Mouse (Mus musculus): ENCODE results near the gene Fbxo4. TPM values are rescaled to one million over a fixed set of nuclear protein-coding genes. Genes with fewer than 3 reads are reported as not detected.

The Fbxo4 gene
- polyA plus RNA-seq, 1 experiment: 24.6 TPM

DNA sequence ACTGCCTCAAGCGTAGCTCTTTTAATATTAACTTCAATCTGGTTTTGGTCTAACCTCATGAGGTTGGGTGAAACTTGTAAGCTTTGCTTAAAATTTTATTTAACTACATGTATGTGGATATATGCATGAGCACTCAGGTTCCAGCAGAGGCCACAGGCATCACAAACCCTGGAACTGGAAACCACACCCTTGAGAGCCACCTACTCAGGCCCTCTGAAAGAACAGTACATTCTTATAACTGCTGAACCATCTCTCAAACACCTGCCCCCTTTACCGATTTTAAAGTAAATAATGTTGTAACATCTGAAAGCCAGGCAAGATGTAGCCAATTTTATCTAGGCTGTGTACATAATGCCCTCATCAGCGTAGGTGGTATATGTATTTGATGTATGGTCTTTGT lies 498 bp upstream of the Fbxo4 start:
- no peak for DNase-seq (ENCODE audit: low read depth)

DNA sequence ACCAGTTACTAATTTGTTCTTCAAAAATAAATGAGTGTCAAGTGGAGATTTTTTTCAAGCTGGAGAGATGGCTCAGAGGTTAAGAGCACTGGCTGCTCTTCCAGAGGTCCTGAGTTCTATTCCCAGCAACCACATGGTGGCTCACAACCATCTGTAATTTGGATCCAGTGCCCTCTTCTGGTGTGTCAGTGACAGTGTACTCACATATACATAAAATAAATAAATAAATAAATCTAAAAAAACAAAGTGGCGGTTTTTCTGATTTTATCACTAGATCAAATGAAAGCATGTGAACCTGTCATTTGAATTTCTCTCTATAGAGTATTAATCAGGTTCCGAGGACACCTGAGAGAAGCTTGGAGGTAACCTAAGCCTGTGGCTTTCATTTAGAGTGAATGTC lies 1.1 kb downstream of the Fbxo4 start:
- no peak for DNase-seq (ENCODE audit: low read depth)

DNA sequence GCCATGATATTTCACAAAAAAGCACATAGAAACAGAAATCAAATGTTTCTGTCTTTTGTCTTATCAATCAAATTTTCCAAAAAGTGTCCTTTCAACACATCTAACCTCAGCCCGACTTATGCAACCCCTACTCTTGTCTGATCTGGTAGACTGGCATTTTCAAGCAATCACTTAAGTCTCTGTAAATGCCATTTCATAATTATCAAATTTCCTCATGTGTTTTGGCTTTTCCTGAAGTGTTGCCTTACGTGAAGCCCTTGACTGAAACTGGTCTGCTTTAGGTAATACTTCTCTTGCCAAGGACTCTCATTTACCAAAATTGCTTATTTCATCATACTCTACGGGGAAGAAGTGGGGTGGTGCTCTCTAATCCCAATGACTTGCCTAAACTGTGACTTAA lies 6.1 kb downstream of the Fbxo4 start:
- DNase-seq (ENCODE audit: low read depth): no peak

DNA sequence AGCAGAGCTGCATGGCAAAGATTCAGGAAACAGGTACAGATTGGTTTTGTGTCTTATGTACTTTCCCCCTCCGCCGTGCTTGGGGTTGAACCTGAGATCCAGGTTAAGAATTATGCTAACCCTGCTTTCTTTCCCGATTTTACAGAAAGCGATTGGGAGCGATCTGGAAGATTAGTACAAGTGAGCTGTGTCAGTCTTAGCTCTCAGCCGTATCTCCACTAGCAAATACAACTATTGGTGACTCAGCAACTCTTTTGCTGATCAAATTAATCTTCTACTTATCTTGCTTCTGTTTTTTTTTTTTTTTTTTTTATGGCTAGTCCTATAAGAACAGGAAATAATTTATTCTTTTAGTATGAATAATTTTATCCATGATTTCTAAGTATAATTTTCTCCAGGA lies 9.2 kb downstream of the Fbxo4 start:
- no peak for DNase-seq (ENCODE audit: low read depth)

DNA sequence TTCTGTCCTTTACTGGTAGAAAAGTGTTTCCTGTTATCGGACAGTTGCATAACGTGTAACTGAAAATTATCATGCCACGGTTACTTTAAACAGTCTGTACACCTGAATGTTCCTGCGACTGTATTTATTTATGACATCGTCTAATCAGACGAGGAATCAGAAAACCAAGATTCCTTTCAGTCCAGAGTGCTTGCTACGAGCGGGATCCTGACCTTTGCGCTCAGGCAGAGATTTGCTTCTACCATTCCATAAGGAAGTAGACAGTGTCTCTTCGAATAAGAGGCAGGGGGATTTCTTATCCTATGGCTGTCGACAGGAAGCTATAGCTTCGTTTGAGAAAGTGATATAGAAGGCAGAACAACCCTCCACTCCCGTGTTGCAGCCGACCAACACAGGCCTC lies 9.6 kb downstream of the Fbxo4 start:
- no peak for DNase-seq (ENCODE audit: low read depth)

DNA sequence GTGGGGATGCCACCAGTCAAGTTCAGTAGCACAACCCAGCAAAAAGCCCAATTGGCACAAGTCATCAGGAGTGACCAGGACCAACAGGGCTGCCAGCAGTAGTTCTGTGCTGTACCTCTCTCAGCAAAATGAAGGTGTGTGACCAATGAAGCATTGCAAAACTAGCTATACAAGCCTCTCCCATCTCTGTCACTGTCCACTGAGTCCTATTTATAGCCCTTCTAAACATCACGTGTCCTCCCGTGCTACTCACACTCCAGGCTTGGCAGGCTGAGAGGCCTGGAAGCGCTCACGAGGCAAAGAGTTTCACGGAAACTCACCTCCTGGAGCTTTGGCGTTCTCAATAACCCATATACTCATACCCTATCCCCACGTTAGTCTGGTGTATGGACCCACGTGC lies 17.1 kb downstream of the Fbxo4 start:
- DNase-seq (ENCODE audit: low read depth): no peak

DNA sequence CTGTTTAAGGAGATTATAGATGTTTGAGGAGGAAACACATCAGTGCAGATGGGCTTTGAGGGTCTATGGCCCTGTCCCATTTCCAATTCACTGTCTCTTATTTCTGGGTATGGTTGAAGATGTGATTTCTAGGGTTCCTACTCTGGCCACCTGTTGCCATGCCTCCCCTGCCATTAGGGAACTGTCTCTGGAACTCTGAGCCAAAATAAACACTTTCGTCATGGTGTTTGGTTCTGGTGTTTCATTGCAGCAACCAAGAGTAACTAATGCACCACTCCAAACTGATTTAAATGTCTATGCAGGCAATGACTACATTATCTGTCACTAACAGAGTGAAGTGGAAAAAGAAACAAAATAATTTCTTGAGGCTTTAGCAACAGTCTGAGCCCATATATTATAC lies 19.3 kb downstream of the Fbxo4 start:
- no peak for DNase-seq (ENCODE audit: low read depth)

DNA sequence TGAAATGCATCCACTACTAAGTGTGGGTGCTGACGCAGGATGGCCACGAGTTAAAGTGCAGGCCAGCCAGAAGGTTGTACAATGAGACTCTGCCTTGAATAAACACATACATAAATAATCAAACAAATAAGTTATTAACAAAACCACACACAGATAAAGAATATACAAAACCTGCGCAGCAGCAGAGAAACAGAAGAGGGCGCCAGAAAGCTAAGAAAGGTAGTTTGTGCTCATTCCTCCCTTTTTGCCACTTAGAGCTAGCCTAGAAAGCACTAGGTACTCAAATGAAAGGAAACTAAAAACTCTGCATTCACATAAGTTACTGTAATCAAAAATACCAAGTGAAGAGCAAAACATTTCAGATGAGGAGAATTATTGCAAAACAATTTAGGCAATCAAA lies 21.4 kb downstream of the Fbxo4 start:
- no peak for DNase-seq (ENCODE audit: low read depth)

DNA sequence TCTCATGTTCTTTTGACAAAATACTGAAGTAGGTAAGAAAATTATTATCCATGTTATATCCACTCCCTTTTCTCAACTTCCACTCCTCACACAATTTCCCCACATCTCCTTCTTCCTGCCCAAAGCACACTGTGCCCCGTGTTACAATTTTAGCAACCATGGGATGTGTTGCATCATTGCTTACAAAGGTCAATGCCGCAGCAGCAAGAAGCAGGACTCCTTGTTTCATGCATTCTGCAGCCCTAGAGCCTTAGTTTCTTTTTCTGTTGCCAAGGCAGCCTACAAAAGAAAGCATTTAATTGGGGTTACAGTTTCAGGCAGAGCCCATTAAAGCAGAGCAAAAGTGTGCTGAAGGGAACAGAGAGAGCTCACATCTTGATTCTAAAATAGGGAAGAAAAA lies 24.4 kb downstream of the Fbxo4 start:
- DNase-seq (ENCODE audit: low read depth): no peak

DNA sequence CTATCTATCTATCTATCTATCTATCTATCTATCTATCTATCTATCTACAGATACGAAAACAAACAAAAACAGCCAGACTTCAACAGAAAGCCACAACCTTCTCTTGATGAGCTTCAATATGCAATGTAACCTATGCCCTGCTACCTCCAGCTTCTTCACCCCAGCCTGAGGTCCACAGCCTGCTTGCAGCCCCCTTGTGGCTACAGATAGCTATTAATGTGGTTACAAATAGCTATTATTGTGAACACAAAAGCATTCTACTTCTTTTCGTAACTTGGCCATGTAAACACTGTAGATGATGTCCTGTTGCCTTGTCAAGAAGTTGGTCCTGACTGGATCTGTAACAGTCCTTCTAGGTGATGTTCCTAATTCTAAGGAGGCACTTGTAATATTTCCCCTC lies 41.2 kb downstream of the Fbxo4 start:
- no peak for DNase-seq (ENCODE audit: low read depth)

DNA sequence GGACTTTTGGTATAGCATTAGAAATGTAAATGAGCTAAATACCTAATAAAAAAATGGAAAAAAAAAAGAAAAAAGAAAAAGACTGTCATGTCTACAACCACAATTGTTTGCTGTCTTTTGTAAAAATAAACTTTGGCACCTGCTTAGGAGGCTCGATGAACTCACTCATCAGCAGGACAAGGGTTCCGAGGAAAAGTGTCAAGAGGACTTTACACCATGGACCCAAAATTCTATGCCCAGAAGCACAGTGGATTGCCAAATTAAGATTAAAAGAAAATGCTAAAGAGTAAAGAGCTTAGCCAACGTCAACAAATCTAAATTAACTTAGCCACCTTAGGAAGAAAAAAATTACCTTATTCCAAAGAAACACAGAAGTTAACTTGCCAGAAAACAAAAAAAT lies 43.3 kb downstream of the Fbxo4 start:
- DNase-seq (ENCODE audit: low read depth): no peak

DNA sequence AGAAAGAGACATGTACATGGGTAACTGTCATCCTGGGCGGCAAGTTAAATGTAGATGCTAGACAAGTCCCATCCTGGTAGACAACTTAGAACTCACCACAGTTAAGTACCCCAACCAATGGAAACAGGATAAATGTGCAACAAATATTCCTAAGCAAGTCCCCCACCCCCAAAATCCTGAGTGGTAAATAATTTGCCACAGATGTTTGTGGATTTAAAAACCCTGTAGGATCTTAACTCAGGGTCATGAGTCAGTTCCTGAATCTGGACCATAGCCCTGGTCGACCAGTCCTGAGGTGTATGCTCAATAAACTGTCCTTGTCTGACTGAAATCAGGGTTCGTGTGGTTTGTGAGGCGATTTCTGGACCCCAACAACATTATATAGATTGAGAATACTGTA lies 45.9 kb downstream of the Fbxo4 start:
- DNase-seq (ENCODE audit: low read depth): no peak

DNA sequence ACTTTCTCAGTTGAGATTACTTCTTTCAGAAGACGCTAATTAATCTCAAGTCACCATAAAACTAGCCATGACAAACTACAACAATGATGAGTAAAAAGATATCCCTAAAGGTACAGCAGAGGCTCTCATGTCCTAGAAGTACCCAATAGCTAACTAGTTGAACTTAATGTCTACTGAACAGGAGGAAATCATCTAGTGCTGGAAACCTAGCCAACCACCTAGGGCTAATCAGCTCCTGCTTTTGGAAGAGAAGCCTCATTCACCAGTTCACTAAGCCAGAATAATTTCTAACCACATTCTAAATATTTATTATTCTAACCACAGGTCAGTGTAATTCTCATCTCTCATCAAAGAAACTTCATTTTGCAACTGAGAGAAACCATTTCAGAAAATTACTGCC lies 47.4 kb downstream of the Fbxo4 start:
- DNase-seq (ENCODE audit: low read depth): no peak

Other genes with a start within 250 kb of the Fbxo4 start
- gene AW549877, start 16.2 kb upstream of the Fbxo4 start, polyA plus RNA-seq (2012; rRNA removed): 22.2 and 23.1 TPM in 2 replicates
- 40.9 and 43.9 TPM in 2 replicates for gene Oxct1, start 46.8 kb upstream of the Fbxo4 start, polyA plus RNA-seq (2012; rRNA removed)

All from gonadal fat pad, adult 2 months (tissue).